Comparison of ENCODE assay signal across 9 mouse cellular contexts in genomic region chr9:68016255-68016954, GRCm38 (mm10).
DNase-seq lines count a peak whose midpoint lies in the region; ATAC-seq and TF ChIP-seq lines count a peak whose summit lies in the region.
"Had no signal": no experiment of that assay in that cellular context is flagged by ENCODE, and none has a peak within 500 bp of the region (broad histone marks: within the 10 kb centered on the region; RNA-seq: fewer than 3 reads in every experiment).

No protein-coding gene starts in this region.

- H3K27ac ChIP-seq in gastrocnemius, adult 2 months: no peak overlapping the region
- no peak overlapping the region for H3K27ac ChIP-seq in limb, embryonic 13.5 days
- H3K27ac ChIP-seq in neural tube, embryonic 14.5 days (ENCODE audit: low read depth, low read length): no peak overlapping the region

- no peak overlapping the region for H3K4me3 ChIP-seq in gastrocnemius, adult 2 months
- no peak overlapping the region for H3K4me3 ChIP-seq in limb, embryonic 13.5 days
- no peak overlapping the region for H3K4me3 ChIP-seq in neural tube, embryonic 14.5 days (ENCODE audit: low read depth, low read length)
- H3K4me3 ChIP-seq: megakaryocyte, embryonic 14.5 days had no signal

- H3K36me3 ChIP-seq in limb, embryonic 13.5 days: no peaks in the 10 kb centered on the region
- no peaks in the 10 kb centered on the region for H3K36me3 ChIP-seq in neural tube, embryonic 14.5 days (ENCODE audit: control insufficient read depth, insufficient read depth, low read length)

- 53% methylated on average over 5 of the region's 5 CpGs for WGBS in limb, embryonic 13.5 days
- 53% methylated on average over 5 of the region's 5 CpGs for WGBS in neural tube, embryonic 14.5 days

- peak; percentile 33 for DNase-seq in ovary, adult 18-20 months (ENCODE audit: low spot score)
- no peak for DNase-seq in ovary, postnatal 10 days (ENCODE audit: low spot score)
- DNase-seq in cerebellum, postnatal 4 days (ENCODE audit: low spot score in 2 of 2): peak; percentile 45 to 62
- DNase-seq in gastrocnemius, adult 2 months: peak; percentile 53
- DNase-seq in kidney, adult 8-10 months: peak; percentile 27 to 51

- H3K9me3 ChIP-seq in limb, embryonic 13.5 days: no peaks in the 10 kb centered on the region
- H3K9me3 ChIP-seq in neural tube, embryonic 14.5 days (ENCODE audit: control insufficient read depth, low read length): no peaks in the 10 kb centered on the region
- H3K9me3 ChIP-seq: megakaryocyte, embryonic 14.5 days had no signal

- peaks cover 25% of the 10 kb centered on the region for H3K27me3 ChIP-seq in limb, embryonic 13.5 days
- H3K27me3 ChIP-seq in neural tube, embryonic 14.5 days (ENCODE audit: control insufficient read depth, insufficient read depth, low read length): no peaks in the 10 kb centered on the region

- 0 out of 2 replicates have a peak, but pooled peaks cover 8% of the 10 kb centered on the region for H3K4me1 ChIP-seq in limb, embryonic 13.5 days
- H3K4me1 ChIP-seq in neural tube, embryonic 14.5 days (ENCODE audit: control insufficient read depth, insufficient read depth, low read length): no peaks in the 10 kb centered on the region

- no peak overlapping the region for H3K9ac ChIP-seq in limb, embryonic 13.5 days
- no peak overlapping the region for H3K9ac ChIP-seq in neural tube, embryonic 14.5 days (replicated peaks; ENCODE audit: low read depth, low read length)

- ATAC-seq in limb, embryonic 13.5 days (ENCODE audit: low FRiP score, low read depth): peak; percentile 38; the same call in 1 of the 2 replicates
- ATAC-seq in neural tube, embryonic 14.5 days (ENCODE audit: low read depth): peak; percentile 87
- no peak for ATAC-seq in CD4-positive, CD25-positive, alpha-beta regulatory T cell, adult 4 months

- H3K4me2 ChIP-seq in limb, embryonic 13.5 days (replicated peaks): no peak overlapping the region
- no peak overlapping the region for H3K4me2 ChIP-seq in neural tube, embryonic 14.5 days (ENCODE audit: low read depth, low read length)

- TF ChIP-seq CTCF in gastrocnemius, adult 2 months (IDR thresholded peaks at IDR 0.05): peak; percentile 70

- intact Hi-C loops in gastrocnemius, adult 2 months (cut with DNase I): loop anchor here (5.0 to 10.0 kb wide), 2 partner anchors 236 to 638 kb away; partner anchors contain the start of gene Rora
